Mouse (Mus musculus): Measurements from ENCODE around the gene Smyd3.

- TF ChIP-seq CTCF (IDR thresholded peaks at IDR 0.05; ENCODE audit: low read depth, low read length) (no peak), POLR2A (IDR thresholded peaks at IDR 0.05; ENCODE audit: extremely low read depth, insufficient read depth, low read length) (no peak)
Observed at GRCm38 (mm10) chr1:179385691-179386090, 132.2 kb downstream of the Smyd3 start.

All from liver, adult 2 months (tissue).